Mouse (Mus musculus) ES-CJ7 (cell line): ENCODE measurements around the gene Zfp454.

Experiments
- DNase-seq: peaks from one replicate; pipeline ENCODE4 v3.0.0; 2011; ENCODE audit warnings: low read depth, low spot score

The Zfp454 gene

DNA sequence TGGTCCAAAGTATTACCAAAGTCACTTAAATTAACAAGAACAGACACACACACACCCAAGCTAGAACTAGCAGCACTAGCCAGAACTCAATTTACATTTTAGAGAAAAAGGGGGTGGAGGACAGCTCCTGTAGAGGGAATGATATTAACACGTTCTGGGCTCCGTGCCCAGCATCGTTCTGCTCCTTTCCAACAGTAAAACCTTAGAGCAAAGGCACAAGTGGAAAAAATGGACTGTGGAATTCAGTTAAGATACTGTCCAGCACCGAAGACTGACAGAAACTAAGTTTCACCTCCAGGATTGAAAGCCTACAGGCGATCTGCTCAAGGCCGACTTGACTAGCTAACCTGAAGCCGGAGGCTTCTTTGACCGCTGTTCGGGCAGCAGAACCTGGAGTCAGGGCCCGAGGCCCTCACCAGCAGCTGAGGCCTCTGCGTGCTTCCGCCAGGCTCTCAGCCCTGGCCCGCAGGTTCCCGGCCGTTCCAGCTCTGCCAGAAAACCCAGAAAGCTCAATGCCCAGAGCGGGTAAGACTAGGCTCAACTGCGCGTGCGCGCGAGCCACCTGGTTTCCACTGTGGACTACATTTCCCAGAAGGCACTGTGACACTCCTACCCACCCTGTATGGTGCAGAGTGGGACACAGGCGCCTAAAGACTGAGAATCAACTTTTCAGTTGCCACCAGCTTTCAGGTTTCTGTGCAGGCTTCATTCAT lies 46.3 kb downstream of the Zfp454 start, which contains the start of gene Zfp879:
Gene Zfp879 (minus strand): TSS at position 530 of the 713 bp plus-strand sequence.
- DNase-seq: peak; percentile 94

DNA sequence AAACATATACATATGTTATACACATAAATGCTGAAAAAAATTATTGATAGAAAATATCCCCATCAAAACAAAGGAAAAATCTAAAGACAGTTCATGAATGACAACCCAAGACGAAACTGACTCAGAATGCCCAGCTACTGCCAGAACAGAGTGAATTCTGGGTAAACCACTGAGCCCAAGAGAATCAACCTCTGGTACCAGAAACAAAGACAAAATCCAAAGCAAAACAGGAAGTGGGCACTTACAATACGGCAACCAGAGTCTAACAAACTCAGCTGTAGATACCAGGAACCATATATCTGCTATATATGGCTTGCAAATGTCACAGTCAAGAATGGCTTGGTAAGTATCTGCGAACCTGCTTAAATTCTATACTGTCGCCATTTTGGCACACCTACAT lies 51.7 kb downstream of the Zfp454 start:
- DNase-seq: no peak

DNA sequence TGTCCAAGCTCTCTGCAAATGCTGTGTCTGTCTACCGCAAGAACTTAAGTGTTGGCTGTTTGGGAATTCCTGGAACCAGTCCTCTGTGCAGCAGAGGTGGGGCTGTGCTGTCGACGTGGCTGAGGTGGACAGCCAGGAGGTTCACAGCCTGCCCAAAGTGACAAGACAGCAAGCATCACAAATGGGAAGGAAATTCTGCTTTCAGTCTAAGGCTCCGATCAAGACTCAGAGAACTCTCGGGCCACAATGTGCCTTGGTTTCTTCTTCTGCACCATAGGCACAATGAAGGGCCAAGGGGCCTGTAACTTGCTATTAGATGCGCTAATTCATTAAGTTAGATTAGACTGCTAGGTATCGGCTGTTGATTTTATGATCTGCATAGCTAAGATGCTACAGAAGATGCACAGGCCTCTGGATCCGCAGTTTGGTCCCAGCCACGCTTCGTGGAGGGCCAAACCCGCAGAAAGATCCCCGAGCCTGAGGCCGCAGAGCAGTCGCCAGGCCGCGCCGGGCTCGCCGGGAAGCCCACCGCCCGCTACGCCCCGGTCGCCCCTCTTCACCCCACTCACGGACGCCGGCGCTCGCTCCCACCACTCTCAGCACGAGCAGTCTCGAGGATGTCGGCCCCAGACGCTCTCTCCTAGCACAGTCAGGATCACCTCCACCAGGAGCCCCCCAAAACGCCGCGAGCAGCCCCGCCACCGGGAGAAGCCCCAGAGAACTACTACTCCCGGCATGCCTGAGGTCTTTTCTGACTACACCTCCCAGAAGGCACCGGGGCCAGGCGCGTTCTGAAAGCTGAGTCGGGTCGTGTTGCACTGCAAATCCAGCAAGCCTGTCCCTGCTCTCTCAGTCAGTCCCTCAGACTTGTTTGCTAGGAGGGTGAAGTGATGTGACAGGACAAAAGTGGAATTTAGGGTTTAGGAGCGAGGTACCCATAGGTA lies 60.2 kb downstream of the Zfp454 start, which contains the start of gene Zfp354c:
Gene Zfp354c (minus strand): TSS at position 715 of the 944 bp plus-strand sequence.
- DNase-seq: peak; percentile 84

DNA sequence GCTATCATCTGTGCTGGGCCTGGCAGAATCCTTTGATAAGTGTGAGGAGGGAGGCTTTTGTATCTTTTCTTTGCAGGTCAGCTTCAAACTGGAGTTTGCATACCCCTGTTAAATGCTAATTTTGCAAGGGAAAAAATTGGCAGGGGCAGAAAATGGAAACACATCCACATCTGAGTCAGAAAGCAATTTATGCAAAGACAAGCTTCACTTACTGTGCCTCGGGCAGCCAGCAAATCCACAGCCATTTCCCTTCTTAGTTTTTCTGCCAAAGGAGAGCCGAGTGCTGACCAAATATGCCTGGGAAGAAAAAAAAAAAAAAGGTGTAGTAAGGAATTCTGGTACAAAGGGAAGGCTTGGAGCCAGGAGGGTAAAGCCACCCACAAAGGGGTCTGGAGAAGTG lies 61.2 kb downstream of the Zfp454 start:
- no peak for DNase-seq
